Mouse (Mus musculus): Measurements from ENCODE around the gene Sox5. TPM values are rescaled to one million over a fixed set of nuclear protein-coding genes. Genes with fewer than 3 reads are reported as not detected.

Gene Sox5
- total RNA-seq, 2 experiments from 2014 or later = 1.9 to 2.5 TPM

GRCm38 (mm10) chr6:144772175-144772918 is 9.4 kb downstream of the Sox5 start:
- no peak for DNase-seq

GRCm38 (mm10) chr6:144769060-144769459 is 12.7 kb downstream of the Sox5 start:
- no peak for DNase-seq

- no peak for DNase-seq
These were observed 19.9 kb downstream of the Sox5 start for GRCm38 (mm10) chr6:144761902-144762301.

- DNase-seq = no peak
These were observed 22.6 kb downstream of the Sox5 start for GRCm38 (mm10) chr6:144759193-144759592.

GRCm38 (mm10) chr6:144757414-144757813 is 24.4 kb downstream of the Sox5 start:
- no peak for DNase-seq

GRCm38 (mm10) chr6:144756444-144756843 is 25.3 kb downstream of the Sox5 start:
- DNase-seq = no peak

DNA sequence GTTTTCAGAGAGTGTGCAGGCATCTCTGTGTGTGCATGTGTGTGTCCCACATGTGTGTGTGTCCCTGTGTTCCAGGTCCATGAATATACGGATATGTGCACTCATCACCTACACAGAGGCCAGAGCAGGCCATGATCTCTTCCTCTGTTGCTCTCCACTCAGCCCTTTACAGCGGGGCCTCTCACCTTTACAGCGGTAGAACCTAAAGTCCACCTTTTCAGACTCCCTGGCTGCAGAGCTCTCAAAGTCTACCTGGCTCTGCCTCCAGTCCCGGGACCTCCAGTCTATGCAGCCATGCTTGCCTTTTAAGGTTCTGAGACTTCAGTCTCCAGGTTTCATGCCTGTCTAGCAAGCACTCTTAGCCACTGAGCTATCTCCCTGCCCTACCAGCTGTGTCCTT is 26.5 kb downstream of the Sox5 start:
- DNase-seq = no peak

GRCm38 (mm10) chr6:144754366-144754765 is 27.4 kb downstream of the Sox5 start:
- no peak for DNase-seq

DNA sequence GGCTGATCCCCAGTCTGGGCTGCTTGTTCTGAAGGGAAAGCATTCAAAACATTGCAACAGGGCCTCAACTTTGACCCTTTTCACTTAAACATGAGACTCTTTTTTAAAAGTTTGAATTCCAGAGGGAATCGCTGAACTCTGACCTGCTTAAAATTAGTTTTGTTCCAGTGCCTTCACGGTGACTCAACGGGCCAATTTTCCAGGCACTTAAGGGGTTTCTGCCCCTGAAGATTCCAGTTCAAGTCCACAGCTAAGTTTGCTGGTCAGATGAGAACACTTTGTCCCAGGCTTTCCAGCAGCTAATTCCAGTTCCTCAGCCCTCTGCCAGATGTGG is 27.8 kb downstream of the Sox5 start:
- DNase-seq = no peak

DNA sequence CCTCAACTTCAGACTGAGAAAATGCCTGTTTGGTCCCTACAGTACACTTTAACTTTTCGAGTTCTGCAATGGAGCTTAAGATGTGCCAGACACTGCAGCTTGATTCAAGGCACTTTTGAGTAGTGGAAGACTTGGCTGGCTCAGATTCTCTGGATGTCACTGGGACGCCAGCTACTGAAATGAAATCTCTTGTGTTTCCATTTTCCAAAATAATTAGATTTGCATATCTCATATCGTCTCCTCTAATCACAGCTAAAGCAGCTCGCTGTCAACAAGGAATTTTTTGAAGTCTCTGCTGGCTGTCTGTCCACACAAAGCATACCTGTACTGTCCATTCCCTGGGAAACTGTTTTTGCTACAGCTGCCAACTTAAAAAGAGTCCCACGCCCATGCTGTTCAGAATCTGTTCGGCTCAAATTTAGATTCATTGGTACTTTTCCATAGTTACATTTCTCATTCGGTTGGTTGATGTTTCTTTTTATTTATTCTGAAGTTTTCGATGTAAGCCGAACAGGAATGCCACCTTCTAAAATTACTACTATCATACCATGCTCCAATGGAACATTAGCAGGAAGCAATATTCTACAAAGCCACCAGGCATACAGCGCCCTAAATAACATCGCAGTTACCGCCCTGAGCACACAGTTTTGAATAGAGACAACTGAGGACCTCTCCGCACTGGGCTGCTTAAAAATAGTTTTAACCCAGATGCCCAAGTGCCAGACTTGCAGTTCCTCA is 28.4 kb downstream of the Sox5 start:
- no peak for DNase-seq

DNA sequence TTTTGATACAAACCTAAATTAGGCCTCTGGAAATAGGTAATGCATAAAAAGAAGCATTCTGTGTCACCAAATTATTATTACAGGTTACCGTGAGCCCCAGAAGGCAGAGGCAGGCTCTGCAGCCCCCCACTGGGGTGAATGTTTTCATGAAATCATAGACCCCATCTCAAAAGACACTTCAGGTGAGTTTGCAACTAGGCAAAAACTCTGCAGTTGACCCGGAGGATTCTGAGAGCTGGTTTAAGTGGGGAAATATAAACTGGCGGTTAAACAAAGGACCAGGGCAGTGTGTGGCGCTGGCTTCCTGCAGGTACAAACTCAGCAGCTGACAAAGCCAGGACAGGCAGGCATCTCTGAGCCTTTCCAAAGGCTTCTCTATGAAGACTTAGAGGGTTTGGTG is 30.2 kb downstream of the Sox5 start:
- no peak for DNase-seq

DNA sequence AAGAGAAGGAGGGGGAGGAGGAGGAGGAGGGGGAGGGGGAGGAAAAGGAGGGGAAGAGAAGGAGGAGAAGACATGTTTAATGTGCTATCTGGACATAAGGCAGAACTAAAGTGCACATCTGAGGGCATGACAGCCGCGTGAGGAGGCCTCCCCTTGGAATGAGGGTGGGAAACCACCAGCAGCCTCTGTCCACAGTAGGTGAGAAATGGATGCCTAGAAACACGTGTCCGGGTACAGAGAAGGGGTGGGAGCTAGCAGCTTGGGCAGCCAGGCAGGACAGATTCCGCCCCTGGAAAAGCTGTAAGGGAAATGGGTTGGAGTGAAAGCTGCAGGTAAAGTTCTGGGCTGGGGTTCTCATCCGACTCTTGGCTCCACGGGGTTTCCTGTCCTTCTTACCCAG is 31.6 kb downstream of the Sox5 start:
- DNase-seq = no peak

DNA sequence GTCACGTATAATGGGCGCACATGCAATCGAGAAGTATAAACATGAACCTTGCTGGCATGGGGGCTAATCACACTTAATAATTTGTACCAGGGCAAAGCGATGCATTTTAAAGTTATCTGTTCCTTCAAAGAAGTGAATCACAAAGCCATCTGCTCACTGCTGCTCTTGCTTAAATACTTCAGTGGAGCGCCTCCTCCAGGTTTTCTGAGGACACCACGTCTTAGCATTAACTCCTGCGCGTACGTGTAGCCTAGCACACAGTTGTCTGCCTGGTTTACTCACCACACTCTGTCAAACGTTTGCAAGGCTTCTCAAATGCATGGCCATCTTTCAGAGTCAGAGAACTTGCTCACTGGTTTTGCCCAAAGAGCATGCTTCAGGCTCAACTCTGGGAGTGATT is 35.3 kb downstream of the Sox5 start:
- DNase-seq = no peak

DNA sequence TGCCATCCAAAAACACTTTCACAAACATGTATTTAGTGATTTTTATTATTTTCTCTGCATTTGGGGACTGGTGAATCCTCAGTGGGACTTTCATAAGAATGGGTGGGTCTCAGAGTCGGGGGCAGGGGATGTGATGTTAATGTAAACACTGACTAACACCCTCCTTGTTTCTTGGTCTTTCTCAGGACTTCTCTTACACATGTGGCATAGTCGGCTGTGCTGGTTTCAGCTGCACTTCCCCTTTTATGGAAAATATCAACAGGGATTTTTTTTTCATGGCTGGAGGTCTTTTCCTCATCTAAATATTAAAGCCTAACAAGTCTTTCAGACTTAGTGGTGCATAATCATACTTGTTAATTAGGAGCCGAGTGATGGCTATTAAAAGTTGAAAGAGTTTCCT is 39.2 kb downstream of the Sox5 start:
- no peak for DNase-seq

DNA sequence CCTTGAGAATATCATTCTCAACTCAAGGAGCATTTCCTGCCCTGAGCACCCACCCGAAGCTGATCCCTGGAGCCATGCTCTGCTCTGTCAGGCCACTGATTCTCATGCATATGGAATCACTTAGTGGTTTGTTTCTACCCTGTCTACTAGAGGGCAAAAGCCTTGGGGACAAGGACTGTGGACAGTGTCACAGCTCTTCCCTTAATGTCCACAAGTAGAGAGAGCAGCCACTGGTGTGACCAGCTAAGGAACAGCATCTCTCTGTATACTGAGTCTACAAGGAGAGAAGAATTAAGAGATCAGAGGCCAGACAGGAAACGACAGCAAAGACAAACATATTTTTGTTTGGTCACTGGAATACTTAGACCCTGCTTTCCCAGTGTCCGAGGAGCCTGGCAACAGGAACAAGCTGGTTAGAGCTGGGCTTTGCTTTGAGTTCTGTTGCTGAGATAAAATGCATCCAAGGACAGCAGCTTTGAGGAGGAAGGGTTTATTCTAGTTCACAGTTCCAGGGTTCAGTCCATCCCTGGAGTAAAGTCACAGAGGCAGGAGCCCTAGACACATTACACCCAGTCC is 40.6 kb downstream of the Sox5 start:
- no peak for DNase-seq

DNA sequence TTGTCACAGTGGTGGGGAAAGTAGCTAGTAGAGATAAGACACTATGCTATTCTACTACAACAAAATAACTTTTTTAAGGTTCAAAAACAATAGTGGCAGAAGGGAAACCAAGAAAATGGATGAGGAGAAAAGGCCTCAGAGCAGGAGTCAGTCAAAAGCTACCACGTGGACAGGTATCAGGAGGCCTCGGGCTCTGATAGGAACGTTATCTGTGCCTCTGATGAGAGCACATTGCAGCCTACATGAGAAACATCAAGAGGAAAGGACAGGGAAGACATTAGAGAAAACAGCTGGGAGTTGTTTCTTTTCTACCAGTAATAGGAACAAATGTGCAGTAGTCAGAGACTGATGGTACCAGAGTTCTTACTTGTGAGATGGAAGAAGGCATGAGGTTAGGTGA is 41.4 kb downstream of the Sox5 start:
- no peak for DNase-seq

- no peak for DNase-seq
These were observed 42.0 kb downstream of the Sox5 start for GRCm38 (mm10) chr6:144739753-144740152.

GRCm38 (mm10) chr6:144737786-144738185 is 44.0 kb downstream of the Sox5 start:
- DNase-seq = no peak

GRCm38 (mm10) chr6:144731251-144731970 is 50.4 kb downstream of the Sox5 start:
- DNase-seq = no peak

DNA sequence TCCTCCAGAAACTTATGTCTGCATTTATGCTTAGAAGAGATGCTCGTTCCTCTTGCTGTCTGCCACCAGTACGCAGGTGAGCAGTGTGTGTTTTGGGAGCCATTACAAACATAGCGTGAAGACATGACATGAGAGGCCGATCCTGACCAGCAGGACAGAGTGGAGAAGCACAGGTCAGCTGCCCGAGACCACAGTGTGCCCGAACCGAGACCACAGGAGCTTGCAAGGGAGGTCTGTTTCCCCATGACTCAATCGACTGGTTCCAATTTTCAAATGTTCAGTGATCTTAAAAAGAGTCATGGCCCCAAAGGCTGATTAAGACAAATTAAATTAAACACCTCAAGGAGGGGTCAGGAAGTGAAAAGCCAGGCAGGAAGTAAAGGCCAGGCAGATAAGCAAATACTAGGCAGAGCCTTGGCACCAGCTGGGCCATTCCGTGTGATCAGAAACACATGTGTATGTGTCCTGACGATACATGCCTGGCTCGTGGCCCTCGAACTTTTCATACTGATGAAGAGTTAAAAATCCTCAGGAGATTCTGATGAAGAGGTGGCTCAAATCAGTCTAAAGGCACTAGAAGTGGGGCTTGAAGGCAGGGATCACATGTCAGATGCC is 58.1 kb downstream of the Sox5 start:
- DNase-seq = no peak

DNA sequence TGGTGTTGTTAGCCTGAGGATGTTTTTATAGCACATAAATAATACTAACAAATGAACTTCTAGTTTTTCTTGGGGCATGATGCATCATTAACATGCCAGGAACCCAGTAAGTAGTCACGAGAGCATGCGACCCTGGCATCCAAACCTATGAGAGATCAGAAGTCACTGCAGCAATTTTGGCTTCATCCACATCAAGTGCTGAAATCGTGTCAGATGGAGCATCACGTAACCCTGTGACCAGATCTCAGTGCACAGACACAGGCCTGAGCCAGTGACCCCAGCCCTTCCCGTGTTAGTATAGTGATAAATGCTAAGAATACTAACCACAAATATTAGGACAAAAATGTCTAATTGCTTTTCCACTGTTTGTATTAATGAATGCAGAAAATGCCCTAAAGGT is 58.8 kb downstream of the Sox5 start:
- DNase-seq = no peak

GRCm38 (mm10) chr6:144720846-144721245 is 60.9 kb downstream of the Sox5 start:
- DNase-seq = no peak

DNA sequence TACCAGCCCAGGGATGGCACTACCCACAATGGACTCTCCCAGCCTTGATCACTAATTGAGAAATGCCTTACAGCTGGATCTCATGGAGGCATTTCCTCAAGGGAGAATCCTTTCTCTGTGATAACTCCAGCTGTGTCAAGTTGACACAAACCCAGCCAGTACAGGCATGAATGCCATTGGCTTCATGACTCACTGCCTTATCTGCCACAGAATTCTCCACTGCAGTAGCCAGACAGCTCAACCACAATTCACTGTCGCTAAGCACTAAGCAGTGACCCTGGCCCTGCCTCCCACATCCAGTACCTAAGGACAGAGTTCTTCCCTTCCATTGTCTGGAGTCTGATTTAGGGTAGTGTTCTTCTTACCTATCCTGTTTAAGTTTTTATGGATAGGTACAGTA is 65.4 kb downstream of the Sox5 start:
- DNase-seq = no peak

Measured in gastrocnemius, postnatal 10 days (tissue).